Mouse (Mus musculus) kidney, postnatal 14 days (tissue): Measurements from ENCODE around the gene Fpr3.
"Not testable (repeated sequence)": the region's sequence is repeated elsewhere in the genome, so short reads cannot be mapped to it uniquely, and the experiment has no call there.

ENCODE experiments used
- DNase-seq: peaks from one replicate; pipeline ENCODE4 v3.0.0; 2022; ENCODE audit warnings: mixed read lengths

Gene Fpr3

DNA sequence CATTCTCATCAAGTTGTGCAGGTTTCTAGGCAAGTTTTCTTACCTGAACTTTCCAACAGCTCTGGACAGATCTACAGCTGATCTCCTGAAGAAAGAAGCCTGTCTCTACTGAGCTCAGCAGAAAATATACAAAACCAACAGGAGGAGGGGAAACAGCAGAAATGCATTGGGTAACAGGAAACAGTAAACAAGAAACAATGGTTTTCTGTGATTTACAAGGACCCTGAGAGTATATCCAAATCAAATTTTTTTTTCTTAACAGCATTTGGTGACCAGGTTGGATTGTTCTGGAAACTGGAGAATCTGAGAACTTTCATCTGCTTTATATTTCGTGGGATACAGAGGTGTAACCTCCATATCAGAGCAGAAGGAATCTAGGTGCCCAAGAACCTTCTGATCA lies 3.8 kb upstream of the Fpr3 start, which contains the start of gene Fpr1:
Fpr1 (minus strand) TSS at position 101 of the 400 bp plus-strand sequence.
- no peak for DNase-seq

DNA sequence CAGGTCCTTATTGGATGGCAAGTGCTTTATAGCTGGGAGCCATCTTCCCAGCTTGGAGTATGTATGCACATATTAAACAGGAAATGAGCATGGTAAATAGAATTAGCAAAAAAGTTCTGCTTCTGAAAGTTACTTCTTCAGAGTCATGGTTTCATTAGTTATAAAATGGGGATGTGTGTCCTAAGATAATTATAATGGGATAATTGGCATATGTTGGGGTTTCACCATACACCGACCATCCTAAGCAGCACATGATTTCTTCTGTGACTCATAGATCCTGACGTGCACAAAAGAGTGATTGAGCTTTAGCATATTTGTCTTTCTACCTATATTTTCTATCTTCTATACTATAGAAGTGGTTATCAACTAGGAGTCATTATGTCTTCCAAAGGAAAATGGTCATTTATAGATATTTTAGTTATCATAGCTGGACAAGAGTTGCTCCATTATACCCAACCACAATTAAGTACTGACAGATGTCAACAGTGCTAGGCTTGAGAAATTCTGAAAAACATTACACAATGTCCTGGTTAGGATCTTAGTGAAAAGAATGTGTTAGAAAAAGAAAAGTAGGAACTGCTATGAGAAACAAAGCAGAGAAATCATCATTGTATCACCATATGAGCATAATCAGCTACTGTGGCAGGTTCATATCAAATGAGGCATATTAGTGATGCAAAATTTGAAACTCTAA lies 2.2 kb downstream of the Fpr3 start:
- no peak for DNase-seq

DNA sequence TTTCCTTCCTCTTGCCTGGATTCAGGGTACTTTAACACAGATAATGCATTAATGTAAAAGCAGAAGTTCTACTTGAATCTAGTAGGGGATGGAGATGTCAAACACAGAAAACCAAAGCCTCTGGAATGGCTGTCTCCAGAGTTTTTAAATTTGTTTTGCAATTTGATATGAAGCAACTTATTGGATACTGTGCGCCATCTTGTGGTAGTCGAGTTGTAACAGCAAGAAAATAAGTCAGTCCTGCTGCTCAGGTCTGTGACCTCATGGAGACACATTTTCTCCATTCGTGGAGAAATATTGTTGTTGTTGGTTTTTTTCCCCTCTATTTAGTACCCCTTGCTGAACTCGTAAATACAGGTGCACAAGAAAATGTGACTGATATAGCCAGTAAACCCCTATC lies 8.4 kb downstream of the Fpr3 start:
- peak; percentile 37 for DNase-seq

DNA sequence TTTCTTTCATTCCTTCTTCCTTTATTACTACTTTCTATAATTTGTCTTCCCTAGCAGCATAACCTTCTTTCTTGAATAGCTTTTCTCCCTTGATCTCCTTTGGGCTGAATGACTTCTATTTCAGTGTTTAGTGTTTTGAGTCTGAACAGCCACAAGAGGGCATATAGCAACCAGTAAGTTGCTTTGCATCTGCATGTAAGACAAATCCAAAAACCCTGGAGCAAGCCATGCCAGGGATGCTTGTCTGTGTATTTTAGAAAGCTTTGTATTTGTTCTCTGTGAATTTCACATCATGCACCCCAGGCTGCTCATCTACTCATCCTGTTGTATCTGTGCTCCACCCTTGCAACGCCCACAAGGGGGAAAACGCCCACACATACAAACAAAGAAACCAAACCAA lies 11.6 kb downstream of the Fpr3 start:
- no peak for DNase-seq

DNA sequence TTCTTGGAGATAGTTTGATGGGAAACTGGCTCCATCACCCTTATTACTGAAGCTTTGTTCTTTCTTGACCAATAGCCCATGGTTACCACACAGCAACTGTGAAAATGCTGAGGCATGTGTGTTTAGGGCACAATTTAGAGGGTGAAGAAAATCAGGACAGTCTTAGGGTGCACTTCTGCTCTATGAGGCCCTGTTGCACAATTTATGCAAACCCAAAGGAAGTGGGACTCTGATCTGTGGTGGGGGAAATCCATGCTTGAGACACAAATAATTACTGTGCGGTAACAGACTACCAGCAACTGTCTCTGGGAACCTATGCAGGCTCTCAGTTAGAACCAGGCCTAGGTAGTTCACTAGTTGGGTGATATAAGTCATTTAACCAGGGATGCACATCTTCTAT lies 13.1 kb downstream of the Fpr3 start:
- no peak for DNase-seq

DNA sequence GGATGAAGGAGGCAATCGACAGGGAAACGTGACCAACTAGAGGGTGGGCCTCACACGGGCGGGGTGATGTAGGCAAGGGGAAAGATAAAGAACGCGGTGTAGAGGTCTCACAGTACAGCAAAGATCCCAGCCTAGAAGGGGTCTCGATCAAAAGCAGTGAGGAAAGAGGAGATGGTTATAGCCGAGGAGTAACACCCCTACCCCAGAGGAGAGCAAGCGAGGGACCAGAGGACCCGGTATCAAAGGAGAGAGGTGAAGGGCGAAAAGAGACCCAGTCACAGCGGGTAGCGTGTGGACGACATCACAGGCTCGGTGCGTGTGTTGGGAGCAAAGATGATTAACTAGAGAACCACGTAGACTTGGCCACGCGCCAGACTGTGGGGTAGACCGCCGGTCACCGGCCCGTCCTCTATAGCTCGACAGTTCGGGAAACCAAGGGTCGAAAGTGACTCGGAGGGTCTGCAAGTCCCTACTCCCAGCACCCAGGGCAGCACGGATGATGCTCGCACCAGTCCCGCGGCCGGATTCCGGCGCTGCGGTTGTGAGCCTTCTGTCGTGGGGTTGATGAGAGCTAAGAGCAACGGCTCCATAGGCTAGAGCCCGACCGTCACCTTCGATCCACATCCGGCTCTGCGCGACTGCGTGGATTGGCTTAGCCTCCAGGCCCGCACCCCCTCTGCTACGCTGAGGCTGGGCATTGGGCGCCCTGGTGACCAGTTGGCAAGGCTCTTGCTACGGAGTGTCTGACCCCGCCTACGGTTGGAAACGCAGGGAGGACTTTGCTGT lies 22.2 kb downstream of the Fpr3 start:
- DNase-seq: peak; percentile 83

DNA sequence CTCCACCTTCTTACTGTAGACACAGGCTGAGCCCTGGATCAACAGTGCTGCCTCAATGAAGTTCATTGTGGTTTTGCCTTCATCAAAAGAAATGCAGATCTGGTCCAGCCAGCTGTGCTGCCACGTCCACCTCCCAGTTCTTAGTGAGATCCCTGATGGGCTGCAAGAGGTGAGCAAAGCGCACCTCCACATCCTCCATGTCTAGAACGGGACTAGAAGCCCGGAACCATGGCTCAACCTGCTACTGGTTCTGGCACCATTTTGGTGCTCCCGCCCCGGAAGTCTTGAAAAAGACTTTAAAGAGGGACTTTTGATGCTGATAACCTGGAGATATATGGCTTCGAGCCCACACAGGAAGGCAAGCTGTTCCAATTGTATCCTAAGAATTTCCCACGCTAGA lies 25.0 kb downstream of the Fpr3 start:
- DNase-seq: not testable (repeated sequence)

DNA sequence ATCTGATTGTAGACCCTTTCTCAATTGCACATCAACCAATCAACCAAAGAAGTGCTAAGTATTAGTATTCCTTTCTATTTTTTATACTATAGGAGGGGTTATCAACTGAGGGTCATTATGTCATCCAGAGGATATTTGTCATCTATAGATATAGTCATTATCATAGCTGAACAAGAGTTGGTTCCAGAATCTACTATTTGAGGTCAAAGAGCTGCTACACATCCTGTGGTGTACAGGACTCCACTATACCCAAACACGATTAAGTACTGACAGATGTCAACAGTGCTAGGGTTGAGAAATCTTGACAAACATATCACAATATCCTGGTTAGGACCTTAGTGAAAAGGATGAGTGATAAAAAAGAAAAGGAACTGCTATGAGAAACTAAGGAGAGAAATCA lies 29.7 kb downstream of the Fpr3 start:
- no peak for DNase-seq

DNA sequence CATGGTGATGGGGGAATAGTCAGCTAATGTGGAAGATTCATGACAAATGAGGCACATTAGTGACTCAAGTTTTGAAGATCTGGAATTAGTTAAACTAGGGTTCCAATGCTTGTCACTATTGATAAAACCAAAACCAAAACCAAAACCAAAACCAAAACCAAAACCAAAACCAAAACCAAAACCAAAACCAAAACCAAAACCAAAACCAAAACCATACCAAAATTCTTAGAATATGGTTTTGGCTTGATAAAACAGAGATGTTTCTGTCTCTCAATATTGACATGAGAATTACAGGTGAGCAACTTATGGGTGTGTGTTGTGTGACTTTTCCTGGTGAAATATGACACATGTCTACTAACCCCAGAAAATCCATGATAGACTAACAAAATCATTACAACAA lies 30.1 kb downstream of the Fpr3 start:
- no peak for DNase-seq

DNA sequence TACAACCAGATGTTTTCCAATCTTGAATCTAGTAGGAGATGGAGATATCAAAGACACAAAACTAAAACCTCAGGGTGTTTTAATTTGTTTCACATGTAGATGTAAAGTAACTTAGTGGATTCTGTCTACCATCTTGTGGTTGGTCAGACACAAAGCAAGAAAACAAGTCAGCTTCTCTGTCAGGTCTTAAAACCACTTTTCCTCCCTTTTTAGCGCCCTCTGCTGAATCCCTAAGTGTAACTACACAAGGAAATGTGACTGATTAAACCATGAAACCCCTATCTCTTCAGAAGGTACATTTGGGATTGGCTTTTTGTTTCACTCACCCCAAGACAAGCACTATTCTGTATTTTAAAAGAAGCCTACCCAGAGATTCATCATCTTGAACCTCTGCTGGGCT lies 85.8 kb downstream of the Fpr3 start:
- no peak for DNase-seq

DNA sequence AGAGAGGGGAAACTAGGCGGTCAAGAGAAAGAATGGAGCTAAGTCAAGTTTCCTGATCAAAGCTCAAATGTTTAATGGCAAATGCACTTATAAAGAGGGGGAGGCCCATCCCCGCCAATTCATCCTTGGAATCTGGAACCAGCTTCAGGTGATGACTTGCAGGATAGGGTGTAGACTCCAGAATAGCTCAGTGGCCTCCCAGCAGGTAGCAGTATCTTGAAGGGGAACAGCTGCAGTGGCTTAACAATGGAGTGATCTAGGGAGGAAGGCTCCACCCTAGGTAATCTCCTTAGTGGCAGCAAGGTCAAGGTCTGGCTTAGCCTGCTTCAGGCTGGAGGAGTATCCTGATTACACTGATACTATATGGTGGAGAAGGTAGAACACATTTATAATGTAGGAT lies 93.6 kb downstream of the Fpr3 start:
- not testable (repeated sequence) for DNase-seq

DNA sequence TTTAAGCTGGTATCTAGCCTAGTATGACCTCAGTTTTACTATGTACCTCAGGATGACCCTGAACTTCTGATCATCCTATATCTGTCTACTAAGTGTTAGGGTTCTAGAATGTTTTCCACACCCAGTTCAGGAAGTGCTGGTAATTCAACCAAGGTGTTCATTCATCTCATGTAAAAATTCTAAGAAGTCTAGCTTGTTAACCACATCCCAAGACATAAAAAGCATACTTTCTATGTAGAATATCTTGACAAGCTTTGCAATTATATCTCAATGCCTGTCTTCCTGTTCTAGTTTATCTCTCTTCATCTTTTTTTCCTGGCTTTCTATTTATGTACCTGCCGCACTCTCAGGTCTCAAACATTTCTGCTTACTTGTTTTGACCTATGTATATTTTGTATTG lies 117.1 kb downstream of the Fpr3 start:
- no peak for DNase-seq
